Mouse (Mus musculus): ENCODE measurements at regions not wholly inside any gene's neighbourhood (a gene's known extent, or its start where the extent isn't known, plus 50 kb on each side); places are given as distances from the start of the nearest gene placed in this dataset.

- DNase-seq (ENCODE audit: extremely low read depth, low read depth) = no peak
These were observed 157.2 kb downstream of the En1 start for GRCm38 (mm10) chr1:120759380-120759779.

DNA sequence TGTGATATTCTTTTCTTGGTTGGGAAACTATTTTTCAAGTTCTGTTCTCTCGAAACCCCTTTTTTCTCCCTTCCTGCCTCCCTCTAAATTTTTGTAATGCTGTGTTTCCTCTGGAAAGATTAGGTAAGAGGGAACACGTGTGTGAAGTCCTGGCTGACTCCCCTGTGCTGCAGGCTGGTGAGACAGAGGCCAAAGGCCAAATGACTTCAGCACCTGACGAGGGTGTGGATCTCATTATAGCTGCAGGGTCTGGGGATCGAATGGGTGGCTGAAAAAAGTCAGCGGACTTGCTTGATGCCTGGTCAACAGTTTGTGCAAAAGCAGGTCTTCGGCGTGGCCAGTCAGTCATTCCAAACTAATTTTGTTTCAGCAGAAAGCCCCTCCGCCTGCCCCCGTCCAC lies 159.1 kb downstream of the En1 start:
- no peak for DNase-seq (ENCODE audit: extremely low read depth, low read depth)

GRCm38 (mm10) chr1:120762498-120762897 lies 160.3 kb downstream of the En1 start:
- no peak for DNase-seq (ENCODE audit: extremely low read depth, low read depth)

- no peak for DNase-seq (ENCODE audit: extremely low read depth, low read depth)
These were observed 160.8 kb downstream of the En1 start for GRCm38 (mm10) chr1:120762921-120763595.

DNA sequence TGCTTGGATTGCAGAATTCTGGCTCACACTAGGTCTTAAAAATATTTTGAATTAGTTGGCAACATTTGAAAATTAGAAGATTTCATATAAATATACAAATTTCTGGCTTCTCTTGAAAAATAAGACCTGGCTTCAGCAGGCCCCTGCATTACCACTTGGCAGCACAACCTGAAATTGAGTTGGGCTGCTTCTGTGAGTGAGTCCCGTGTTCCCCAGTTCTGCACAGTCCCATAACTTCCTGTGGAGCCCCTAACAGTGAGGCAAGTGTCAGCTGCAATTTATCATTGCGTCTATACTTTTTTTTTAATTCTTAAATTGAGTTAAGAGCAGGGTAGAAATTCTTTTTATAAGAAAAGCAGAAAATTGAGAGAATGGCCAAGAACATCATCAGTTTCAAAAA lies 164.8 kb downstream of the En1 start:
- DNase-seq (ENCODE audit: extremely low read depth, low read depth) = no peak

DNA sequence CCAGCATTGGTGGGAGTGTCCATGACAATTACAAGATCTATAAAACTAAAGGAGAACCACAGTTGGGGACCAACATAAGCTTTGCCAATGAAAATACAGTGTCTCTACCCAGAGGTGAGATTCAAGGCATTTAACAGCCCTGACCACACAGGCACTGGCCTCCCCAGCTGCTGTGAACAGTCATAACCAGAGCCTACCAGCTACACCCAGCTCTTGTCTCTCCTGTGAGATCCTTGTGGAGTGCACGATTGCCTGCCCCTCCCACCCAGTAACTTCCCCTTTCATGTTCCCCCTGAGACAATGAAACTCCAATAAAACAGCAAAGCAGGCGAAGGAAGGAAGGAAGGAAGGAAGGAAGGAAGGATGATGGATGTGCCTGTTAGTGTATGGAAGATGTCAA lies 169.1 kb downstream of the En1 start:
- DNase-seq (ENCODE audit: extremely low read depth, low read depth) = no peak

- DNase-seq (ENCODE audit: extremely low read depth, low read depth) = no peak
These were observed 174.7 kb downstream of the En1 start for GRCm38 (mm10) chr1:120776906-120777305.

GRCm38 (mm10) chr1:120777468-120777867 lies 175.2 kb downstream of the En1 start:
- DNase-seq (ENCODE audit: extremely low read depth, low read depth) = no peak

GRCm38 (mm10) chr1:120795245-120795644 lies 193.0 kb downstream of the En1 start:
- no peak for DNase-seq (ENCODE audit: extremely low read depth, low read depth)

DNA sequence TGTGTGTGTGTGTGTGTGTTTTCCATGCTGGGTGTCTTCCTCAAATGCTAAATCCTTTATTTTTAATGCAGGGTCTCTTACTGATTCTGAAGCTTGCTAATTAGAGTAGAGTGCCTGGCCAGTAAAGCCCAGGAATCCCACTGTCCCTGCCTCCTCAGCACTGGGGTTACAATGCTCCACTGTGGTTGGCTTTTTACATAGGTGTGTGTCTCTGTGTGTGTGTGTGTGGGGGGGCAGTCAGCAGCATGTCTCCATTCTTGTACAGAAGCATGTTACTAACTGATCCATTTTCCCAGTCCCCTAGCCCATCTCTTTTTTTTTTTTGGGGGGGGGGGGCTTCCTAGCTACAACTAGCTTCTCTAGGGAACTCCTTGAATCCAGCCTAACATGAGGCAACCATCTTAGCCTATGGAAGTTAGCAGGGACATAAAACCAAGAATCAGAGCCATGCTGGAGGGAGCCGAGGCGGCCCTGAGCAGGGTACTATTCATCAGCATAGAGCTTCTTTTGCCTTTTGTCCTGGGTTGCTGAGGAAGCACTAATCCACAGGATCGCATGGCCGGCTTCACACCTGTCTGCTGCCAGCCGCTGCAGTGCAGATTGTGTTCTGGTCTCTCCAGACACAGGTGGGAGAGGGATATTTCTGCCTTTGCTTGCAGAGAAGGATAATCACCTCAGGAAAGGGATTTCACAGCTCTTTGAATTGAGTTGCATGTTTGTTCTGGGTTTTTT lies 199.2 kb downstream of the En1 start:
- no peak for DNase-seq (ENCODE audit: extremely low read depth, low read depth)

- no peak for DNase-seq (ENCODE audit: extremely low read depth, low read depth)
These were observed 199.8 kb downstream of the En1 start for GRCm38 (mm10) chr1:120801980-120802364.

GRCm38 (mm10) chr1:120814441-120814840 lies 212.2 kb downstream of the En1 start:
- no peak for DNase-seq (ENCODE audit: extremely low read depth, low read depth)

DNA sequence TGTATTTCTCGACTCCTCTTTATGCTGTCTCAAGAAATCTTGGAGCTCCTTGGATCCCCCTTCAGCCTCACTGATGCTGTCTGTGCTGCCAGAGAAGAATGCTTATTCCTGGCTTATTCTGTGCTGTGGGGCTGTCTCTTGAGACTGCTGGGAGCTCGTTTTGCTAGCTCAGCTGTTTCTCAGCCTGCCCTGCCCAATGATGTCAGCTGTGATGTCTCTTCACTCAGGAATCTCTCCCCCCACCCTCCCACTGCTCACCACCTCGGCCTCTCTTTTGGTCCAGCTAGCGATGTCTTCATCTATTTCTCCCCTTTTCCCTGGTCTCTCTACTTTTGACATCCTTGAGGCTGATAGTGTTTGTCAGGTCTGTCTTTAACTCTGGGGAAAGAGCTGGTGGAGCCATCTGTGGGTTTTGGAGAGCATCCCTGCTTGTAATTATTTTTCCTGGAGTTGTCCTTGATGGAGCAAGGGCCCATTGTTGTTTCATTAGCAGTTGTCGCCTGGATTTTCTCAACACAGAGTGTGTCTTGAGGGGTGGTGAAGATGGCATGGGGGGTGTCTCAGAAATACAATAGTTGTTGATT lies 214.1 kb downstream of the En1 start:
- no peak for DNase-seq (ENCODE audit: extremely low read depth, low read depth)

DNA sequence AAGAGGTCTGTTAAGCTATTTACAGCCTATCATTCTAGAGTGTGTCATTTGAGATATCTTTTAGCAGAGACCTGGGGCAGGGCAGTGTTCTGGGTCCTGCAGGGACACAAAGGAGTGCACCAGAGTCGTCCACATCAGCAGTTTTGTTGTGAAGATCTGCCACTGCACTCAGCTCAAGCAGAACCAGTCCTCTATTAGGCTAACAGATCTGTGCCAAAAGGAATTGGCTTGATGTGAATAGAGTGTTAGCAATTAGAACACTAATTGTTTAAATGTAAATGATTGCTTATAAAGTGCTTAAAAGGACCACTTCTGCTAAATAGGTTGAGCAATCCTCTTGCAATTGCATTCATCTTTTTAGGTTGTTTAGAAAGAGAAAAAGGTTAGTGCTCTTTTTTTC lies 215.3 kb downstream of the En1 start:
- no peak for DNase-seq (ENCODE audit: extremely low read depth, low read depth)

DNA sequence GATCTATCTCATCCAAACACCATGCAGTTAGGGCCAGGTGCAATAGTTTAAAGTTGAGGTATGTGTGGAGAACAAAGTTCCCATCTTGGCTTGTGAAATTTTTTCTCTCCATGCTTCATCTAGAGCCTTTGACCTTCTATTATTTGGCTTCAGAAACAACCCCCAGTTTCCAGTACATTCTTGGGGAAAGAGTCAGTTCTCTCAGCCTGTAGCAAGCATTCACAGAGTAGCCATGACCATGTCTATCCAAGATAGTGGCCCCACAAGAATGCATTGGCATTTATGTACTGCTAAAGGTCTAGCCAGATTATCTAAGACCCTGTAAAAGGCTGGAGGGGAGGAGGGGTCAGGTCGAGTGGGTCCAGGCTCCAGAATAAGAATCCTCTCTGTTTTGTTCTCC lies 229.8 kb downstream of the En1 start:
- no peak for DNase-seq (ENCODE audit: extremely low read depth, low read depth)

GRCm38 (mm10) chr1:120842596-120842995 lies 240.4 kb downstream of the En1 start:
- no peak for DNase-seq (ENCODE audit: extremely low read depth, low read depth)

GRCm38 (mm10) chr1:120846146-120846545 lies 243.9 kb downstream of the En1 start:
- no peak for DNase-seq (ENCODE audit: extremely low read depth, low read depth)

GRCm38 (mm10) chr1:120851860-120852503 lies 249.8 kb downstream of the En1 start:
- DNase-seq (ENCODE audit: extremely low read depth, low read depth) = no peak

DNA sequence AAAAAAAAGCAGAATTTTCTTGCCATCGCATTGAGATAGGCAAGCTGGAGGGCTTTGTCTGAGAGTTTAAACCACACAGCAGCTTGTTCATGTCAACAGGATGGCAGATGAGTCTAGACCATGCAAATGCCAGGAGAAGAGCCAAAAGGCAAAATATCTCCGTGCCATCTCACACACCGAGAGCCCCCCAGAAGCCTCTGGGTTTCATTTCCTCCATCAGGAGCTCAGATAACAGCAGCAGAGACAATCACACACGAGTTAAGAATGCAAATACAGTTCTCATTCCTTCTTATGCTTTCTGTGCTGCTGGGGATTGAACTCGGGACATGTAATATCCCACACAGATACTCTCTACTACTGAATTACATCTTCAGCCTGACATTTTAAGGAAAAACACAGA lies 255.3 kb downstream of the En1 start:
- DNase-seq (ENCODE audit: extremely low read depth, low read depth) = no peak

GRCm38 (mm10) chr1:120859546-120859945 lies 257.3 kb downstream of the En1 start:
- no peak for DNase-seq (ENCODE audit: extremely low read depth, low read depth)

DNA sequence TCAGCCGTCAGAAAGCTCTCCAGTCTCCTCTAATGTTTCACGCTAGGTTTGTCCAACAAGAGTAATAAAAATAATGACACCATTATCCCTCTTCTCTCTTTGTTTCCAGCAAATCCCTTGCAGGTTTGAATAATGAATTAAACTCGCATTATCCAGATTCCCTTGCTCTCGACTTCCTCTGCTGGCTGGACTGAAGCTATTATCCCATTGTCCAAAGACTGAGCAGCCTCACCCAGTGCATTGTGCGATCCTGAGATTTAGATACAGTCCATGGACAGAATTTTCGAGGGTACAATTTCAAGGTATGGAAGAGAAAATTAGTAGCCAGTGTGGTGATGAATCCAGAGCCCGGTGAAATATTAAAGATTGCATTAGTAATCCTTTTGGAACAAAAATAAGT lies 270.3 kb downstream of the En1 start:
- DNase-seq (ENCODE audit: extremely low read depth, low read depth) = no peak

- no peak for DNase-seq (ENCODE audit: extremely low read depth, low read depth)
These were observed 280.8 kb downstream of the En1 start for GRCm38 (mm10) chr1:120882959-120883549.

Data from MEL-GATA-1-ER (cell line).